Mouse (Mus musculus) testis, adult 2 months (tissue): ENCODE data around the gene Fgf14. TPM values are rescaled to one million over a fixed set of nuclear protein-coding genes. Genes with fewer than 3 reads are reported as not detected.
A peak's percentile ranks its signal among the peaks of the same experiment; 100 is the strongest.

Source experiments
- H3K27ac ChIP-seq: fragments of 200-500 bp; 2 replicates; pipeline ENCODE4 v1.5.1; 2012; ENCODE audit warnings: low read depth, low read length; ENCODE audit not compliant: control insufficient read depth, insufficient read depth
- H3K27me3 ChIP-seq: fragments of 200-500 bp; 2 replicates; pipeline ENCODE4 v1.6.1; 2012; ENCODE audit warnings: mild to moderate bottlenecking, low read length, moderate library complexity; ENCODE audit not compliant: control insufficient read depth, insufficient read depth
- H3K36me3 ChIP-seq: fragments of 200-500 bp; 2 replicates; pipeline ENCODE4 v1.6.1; 2012; ENCODE audit warnings: mild to moderate bottlenecking, low read length; ENCODE audit not compliant: control insufficient read depth, insufficient read depth
- H3K4me1 ChIP-seq: fragments of 200-500 bp; 2 replicates; pipeline ENCODE4 v1.6.1; 2012; ENCODE audit warnings: low read length; ENCODE audit not compliant: control insufficient read depth, insufficient read depth
- H3K4me3 ChIP-seq: fragments of 200-500 bp; 2 replicates; pipeline ENCODE4 v1.5.1; 2012; ENCODE audit warnings: low read depth, mild to moderate bottlenecking, low read length, moderate library complexity, mixed read lengths; ENCODE audit not compliant: control insufficient read depth
- CTCF ChIP-seq: fragments of 200-500 bp; IDR thresholded peaks from 2 replicates; pipeline ENCODE4 v1.5.1; 2012; ENCODE audit warnings: low read depth, mild to moderate bottlenecking, inconsistent platforms, low read length, moderate library complexity; ENCODE audit not compliant: control insufficient read depth, insufficient read depth, insufficient replicate concordance
- POLR2A ChIP-seq: fragments of 200-500 bp; IDR thresholded peaks from 2 replicates; pipeline ENCODE4 v1.6.1; 2012; ENCODE audit warnings: low read depth, mild to moderate bottlenecking, inconsistent platforms, low read length, moderate library complexity; ENCODE audit not compliant: control insufficient read depth
- polyA plus RNA-seq: library from polyadenylated mRNA; depleted of rRNA; stranded (reverse); fragments of >200 nt; gene quantifications from 2 replicates; pipeline ENCODE4 v1.2.3, GENCODE M21; 2012

Gene Fgf14
- polyA plus RNA-seq, 1 experiment: 5.0 TPM

- Histone ChIP-seq H3K27ac (no peak overlapping the region), H3K4me1 (no peaks in the 10 kb centered on the region), H3K4me3 (no peak overlapping the region), H3K36me3 (no peaks in the 10 kb centered on the region), H3K27me3 (no peaks in the 10 kb centered on the region)
- TF ChIP-seq POLR2A: no peak
- TF ChIP-seq CTCF: no peak
Observed at GRCm38 (mm10) chr14:124263199-124263598, 413.7 kb downstream of the Fgf14 start.

- Histone ChIP-seq H3K36me3 (no peaks in the 10 kb centered on the region), H3K27ac (no peak overlapping the region), H3K4me1 (no peaks in the 10 kb centered on the region), H3K4me3 (no peak overlapping the region), H3K27me3 (no peaks in the 10 kb centered on the region)
- no peak for TF ChIP-seq POLR2A
- TF ChIP-seq CTCF: no peak
Observed at GRCm38 (mm10) chr14:124247517-124247916, 429.4 kb downstream of the Fgf14 start.

- no peak for TF ChIP-seq POLR2A
- TF ChIP-seq CTCF: no peak
- H3K27ac ChIP-seq: no peak overlapping the region
- no peaks in the 10 kb centered on the region for H3K36me3 ChIP-seq
- H3K4me3 ChIP-seq: peak overlapping the region; percentile 51; the same call in 1 of the 2 replicates
- H3K4me1 ChIP-seq: no peaks in the 10 kb centered on the region
- no peaks in the 10 kb centered on the region for H3K27me3 ChIP-seq
Observed at GRCm38 (mm10) chr14:124223445-124223844, 453.5 kb downstream of the Fgf14 start.

GRCm38 (mm10) chr14:124222447-124222846 is 454.5 kb downstream of the Fgf14 start:
- no peaks in the 10 kb centered on the region for H3K4me1 ChIP-seq
- TF ChIP-seq CTCF (no peak), POLR2A (no peak)

GRCm38 (mm10) chr14:124220979-124221378 is 455.9 kb downstream of the Fgf14 start:
- TF ChIP-seq POLR2A (no peak), CTCF (no peak)
- Histone ChIP-seq H3K27me3 (no peaks in the 10 kb centered on the region), H3K27ac (no peak overlapping the region), H3K4me3 (no peak overlapping the region), H3K4me1 (no peaks in the 10 kb centered on the region), H3K36me3 (no peaks in the 10 kb centered on the region)

More at GRCm38 (mm10) chr14:124222447-124222846, 454.5 kb downstream of the Fgf14 start:
- Histone ChIP-seq H3K27me3 (no peaks in the 10 kb centered on the region), H3K36me3 (no peaks in the 10 kb centered on the region), H3K27ac (no peak overlapping the region), H3K4me3 (no peak overlapping the region)

- Histone ChIP-seq H3K27me3 (no peaks in the 10 kb centered on the region), H3K4me3 (no peak overlapping the region), H3K27ac (no peak overlapping the region), H3K36me3 (no peaks in the 10 kb centered on the region), H3K4me1 (peaks cover 5% of the 10 kb centered on the region; the same call in 1 of the 2 replicates)
- TF ChIP-seq CTCF: no peak
- no peak for TF ChIP-seq POLR2A
Observed at GRCm38 (mm10) chr14:124195806-124196205, 481.1 kb downstream of the Fgf14 start.

- Histone ChIP-seq H3K4me1 (peaks cover 5% of the 10 kb centered on the region; the same call in 1 of the 2 replicates), H3K27me3 (no peaks in the 10 kb centered on the region), H3K4me3 (no peak overlapping the region), H3K27ac (no peak overlapping the region), H3K36me3 (no peaks in the 10 kb centered on the region)
- TF ChIP-seq POLR2A (no peak), CTCF (no peak)
Observed at GRCm38 (mm10) chr14:124195331-124195730, 481.6 kb downstream of the Fgf14 start.

- no peak overlapping the region for H3K27ac ChIP-seq
Observed at GRCm38 (mm10) chr14:124192815-124193142, 484.1 kb downstream of the Fgf14 start.

More at GRCm38 (mm10) chr14:124192815-124193142, 484.1 kb downstream of the Fgf14 start:
- no peaks in the 10 kb centered on the region for H3K36me3 ChIP-seq
- no peak overlapping the region; the same call in 1 of the 2 replicates for H3K4me3 ChIP-seq
- H3K4me1 ChIP-seq: peaks cover 5% of the 10 kb centered on the region; the same call in 1 of the 2 replicates
- no peak for TF ChIP-seq CTCF
- TF ChIP-seq POLR2A: no peak
- H3K27me3 ChIP-seq: no peaks in the 10 kb centered on the region
